Mouse (Mus musculus): ENCODE data around the gene Hspa1a. TPM values are rescaled to one million over a fixed set of nuclear protein-coding genes. Genes with fewer than 3 reads are reported as not detected.
"Not testable (repeated sequence)": the region's sequence is repeated elsewhere in the genome, so short reads cannot be mapped to it uniquely, and the experiment has no call there.

Hspa1a gene
- total and polyA plus RNA-seq, 2 experiments from 2014 or later = 2.5 to 10.2 TPM

DNA sequence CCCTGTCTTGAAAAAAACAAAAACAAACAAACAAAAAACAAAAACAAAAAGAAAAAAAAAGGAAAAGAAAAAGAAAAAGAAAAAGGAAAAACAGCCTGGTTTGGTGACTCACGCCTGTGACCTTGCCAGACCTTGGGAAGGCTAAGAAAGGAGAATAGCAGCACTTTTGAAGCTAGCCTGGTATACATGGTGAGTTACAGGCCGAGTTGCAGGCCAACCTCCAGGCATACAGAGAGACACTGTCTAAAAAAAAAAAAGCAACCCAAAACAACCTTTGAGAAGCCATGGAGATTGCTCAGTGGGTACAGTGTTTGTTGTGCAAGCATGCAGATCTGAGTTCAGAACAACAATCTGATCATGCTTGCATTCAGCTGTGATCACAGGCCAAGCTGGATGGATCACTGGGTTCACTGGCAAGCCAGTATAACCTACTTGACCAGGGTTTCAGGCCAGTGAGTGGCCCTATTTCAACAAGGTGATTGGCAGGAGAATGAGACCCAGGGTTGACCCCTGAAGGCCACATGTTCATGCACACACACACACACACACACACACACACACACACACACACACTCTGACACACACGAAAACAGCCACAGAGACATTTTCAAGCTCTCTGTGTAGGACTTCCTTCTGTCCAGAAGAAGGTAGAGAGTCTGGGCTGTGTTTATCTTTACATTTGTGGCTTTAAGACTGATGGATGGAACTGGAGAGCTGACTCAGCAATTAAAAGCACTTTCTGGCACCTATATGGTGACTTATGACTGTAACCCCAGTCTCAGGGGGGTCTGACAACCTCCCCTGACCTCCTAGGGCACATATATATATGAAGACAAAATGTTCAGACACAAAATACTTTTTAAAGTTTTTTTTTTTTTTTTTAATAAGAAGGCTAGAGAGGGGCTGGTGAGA, 3.9 kb upstream of the Hspa1a start:
- DNase-seq (ENCODE audit: low spot score) (no peak), ATAC-seq (ENCODE audit: insufficient read depth, low read depth) (no peak)
- WGBS = 79% methylated on average over 3 of the region's 3 CpGs
- Histone ChIP-seq H3K27me3 (ENCODE audit: control insufficient read depth, insufficient read depth, low read length) (no peaks in the 10 kb centered on the region), H3K4me1 (ENCODE audit: control insufficient read depth, insufficient read depth) (0 out of 2 replicates have a peak, but pooled peaks cover 7% of the 10 kb centered on the region), H3K9ac (replicated peaks; ENCODE audit: low read depth, low read length) (no peak overlapping the region), H3K9me3 (replicated peaks; ENCODE audit: control insufficient read depth, low read length) (no peaks in the 10 kb centered on the region), H3K36me3 (replicated peaks; ENCODE audit: control insufficient read depth, insufficient read depth, low read length) (no peaks in the 10 kb centered on the region), H3K4me3 (ENCODE audit: low read depth, low read length) (no peak overlapping the region), H3K27ac (ENCODE audit: low read depth) (no peak overlapping the region), H3K4me2 (ENCODE audit: low read depth, low read length) (no peak overlapping the region)
- TF ChIP-seq CTCF (IDR thresholded peaks at IDR 0.05; ENCODE audit: low read depth) (no peak), EP300 (IDR thresholded peaks at IDR 0.05; ENCODE audit: low read depth) (no peak)

DNA sequence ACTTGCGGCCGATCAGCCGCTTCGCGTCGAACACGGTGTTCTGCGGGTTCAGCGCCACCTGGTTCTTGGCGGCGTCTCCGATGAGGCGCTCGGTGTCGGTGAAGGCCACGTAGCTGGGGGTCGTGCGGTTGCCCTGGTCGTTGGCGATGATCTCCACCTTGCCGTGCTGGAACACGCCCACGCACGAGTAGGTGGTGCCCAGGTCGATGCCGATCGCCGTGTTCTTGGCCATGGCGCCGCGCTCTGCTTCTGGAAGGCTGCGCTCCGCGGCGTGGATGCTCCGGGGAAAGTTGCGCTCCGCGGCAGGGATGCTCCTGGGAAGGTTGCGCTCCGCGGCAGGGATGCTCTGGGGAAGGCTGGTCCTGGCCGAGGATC, 275 bp downstream of the Hspa1a start:
- Histone ChIP-seq H3K4me3 (ENCODE audit: low read depth, low read length) (peak overlapping the region; percentile 44), H3K4me2 (ENCODE audit: low read depth, low read length) (peak overlapping the region; percentile 60), H3K27me3 (ENCODE audit: control insufficient read depth, insufficient read depth, low read length) (peaks cover 23% of the 10 kb centered on the region)
- H3K36me3 ChIP-seq (replicated peaks; ENCODE audit: control insufficient read depth, insufficient read depth, low read length); H3K4me1 ChIP-seq (ENCODE audit: control insufficient read depth, insufficient read depth); H3K9ac ChIP-seq (replicated peaks; ENCODE audit: low read depth, low read length); H3K27ac ChIP-seq (ENCODE audit: low read depth); H3K9me3 ChIP-seq (replicated peaks; ENCODE audit: control insufficient read depth, low read length); DNase-seq (ENCODE audit: low spot score): not testable (repeated sequence)
- 4% methylated on average over 19 of the region's 43 CpGs for WGBS
- peak; percentile 1; the same call in 1 of the 2 replicates for ATAC-seq (ENCODE audit: insufficient read depth, low read depth)

DNA sequence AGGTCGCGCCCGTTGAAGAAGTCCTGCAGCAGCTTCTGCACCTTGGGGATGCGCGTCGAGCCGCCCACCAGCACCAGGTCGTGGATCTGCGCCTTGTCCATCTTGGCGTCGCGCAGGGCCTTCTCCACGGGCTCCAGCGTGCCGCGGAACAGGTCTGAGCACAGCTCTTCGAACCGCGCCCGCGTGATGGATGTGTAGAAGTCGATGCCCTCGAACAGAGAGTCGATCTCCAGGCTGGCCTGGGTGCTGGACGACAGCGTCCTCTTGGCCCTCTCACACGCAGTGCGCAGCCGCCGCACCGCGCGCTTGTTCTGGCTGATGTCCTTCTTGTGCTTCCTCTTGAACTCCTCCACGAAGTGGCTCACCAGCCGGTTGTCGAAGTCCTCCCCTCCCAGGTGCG, 1.1 kb downstream of the Hspa1a start:
- not testable (repeated sequence) for H3K27ac ChIP-seq (ENCODE audit: low read depth); H3K4me3 ChIP-seq (ENCODE audit: low read depth, low read length); ATAC-seq (ENCODE audit: insufficient read depth, low read depth); H3K4me1 ChIP-seq (ENCODE audit: control insufficient read depth, insufficient read depth); H3K9ac ChIP-seq (replicated peaks; ENCODE audit: low read depth, low read length); H3K4me2 ChIP-seq (ENCODE audit: low read depth, low read length); H3K9me3 ChIP-seq (replicated peaks; ENCODE audit: control insufficient read depth, low read length); H3K36me3 ChIP-seq (replicated peaks; ENCODE audit: control insufficient read depth, insufficient read depth, low read length); DNase-seq (ENCODE audit: low spot score)
- 36% methylated on average over 4 of the region's 37 CpGs for WGBS
- peaks cover 23% of the 10 kb centered on the region for H3K27me3 ChIP-seq (ENCODE audit: control insufficient read depth, insufficient read depth, low read length)

DNA sequence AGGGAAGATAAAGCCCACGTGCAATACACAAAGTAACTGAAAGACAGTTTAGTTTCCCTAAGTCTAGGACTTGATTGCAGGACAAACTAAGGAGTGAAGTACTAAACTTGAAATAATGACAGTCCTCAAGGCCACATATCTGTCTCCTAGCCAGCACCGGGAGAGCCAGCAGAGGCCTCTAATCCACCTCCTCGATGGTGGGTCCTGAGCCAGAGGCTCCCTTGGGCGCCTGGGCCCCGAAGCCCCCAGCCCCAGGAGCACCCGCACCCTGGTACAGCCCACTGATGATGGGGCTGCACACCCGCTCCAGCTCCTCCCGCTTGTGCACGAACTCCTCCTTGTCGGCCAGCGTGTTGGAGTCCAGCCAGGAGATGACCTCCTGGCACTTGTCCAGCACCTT, 2.1 kb downstream of the Hspa1a start, which contains the start of gene Gm20481:
TSS of gene Gm20481 (plus strand) at position 91 of the 400 bp plus-strand sequence.
- not testable (repeated sequence) for H3K4me3 ChIP-seq (ENCODE audit: low read depth, low read length); H3K9me3 ChIP-seq (replicated peaks; ENCODE audit: control insufficient read depth, low read length); DNase-seq (ENCODE audit: low spot score); ATAC-seq (ENCODE audit: insufficient read depth, low read depth); H3K36me3 ChIP-seq (replicated peaks; ENCODE audit: control insufficient read depth, insufficient read depth, low read length); H3K4me1 ChIP-seq (ENCODE audit: control insufficient read depth, insufficient read depth); H3K27ac ChIP-seq (ENCODE audit: low read depth); H3K4me2 ChIP-seq (ENCODE audit: low read depth, low read length); H3K9ac ChIP-seq (replicated peaks; ENCODE audit: low read depth, low read length)
- H3K27me3 ChIP-seq (ENCODE audit: control insufficient read depth, insufficient read depth, low read length) = peaks cover 23% of the 10 kb centered on the region
- whole genome bisulfite sequencing = 60% methylated on average over 6 of the region's 11 CpGs

DNA sequence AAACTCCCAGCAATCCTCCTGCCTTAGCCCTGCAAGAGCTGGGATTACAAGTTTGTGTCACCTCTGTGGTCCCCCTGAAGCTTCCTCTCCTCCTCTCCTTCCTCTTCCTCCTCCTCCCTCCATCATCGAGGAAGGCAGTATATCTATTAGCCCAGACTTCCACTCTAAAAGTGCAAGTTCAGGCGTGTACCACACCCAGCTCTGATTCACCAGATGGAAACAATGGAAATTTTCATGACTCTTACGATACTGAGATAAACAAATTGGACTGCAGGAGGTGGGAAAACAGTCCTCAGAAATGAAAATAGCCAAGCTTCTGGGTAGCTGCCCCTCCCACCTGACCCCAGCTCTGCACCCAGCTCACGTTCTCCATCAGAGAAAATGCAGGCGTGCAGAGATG, 6.3 kb downstream of the Hspa1a start:
- ATAC-seq (ENCODE audit: insufficient read depth, low read depth) (no peak), DNase-seq (ENCODE audit: low spot score) (no peak)
- Histone ChIP-seq H3K4me3 (ENCODE audit: low read depth, low read length) (no peak overlapping the region), H3K9ac (replicated peaks; ENCODE audit: low read depth, low read length) (no peak overlapping the region), H3K9me3 (replicated peaks; ENCODE audit: control insufficient read depth, low read length) (no peaks in the 10 kb centered on the region), H3K4me2 (ENCODE audit: low read depth, low read length) (no peak overlapping the region), H3K27ac (ENCODE audit: low read depth) (0 out of 2 replicates have a peak overlapping the region, but pooled peaks have one; percentile 44), H3K27me3 (ENCODE audit: control insufficient read depth, insufficient read depth, low read length) (peaks cover 23% of the 10 kb centered on the region), H3K36me3 (replicated peaks; ENCODE audit: control insufficient read depth, insufficient read depth, low read length) (no peaks in the 10 kb centered on the region), H3K4me1 (ENCODE audit: control insufficient read depth, insufficient read depth) (no peaks in the 10 kb centered on the region)
- WGBS = 49% methylated on average over 5 of the region's 5 CpGs
- no peak for TF ChIP-seq CTCF (IDR thresholded peaks at IDR 0.05; ENCODE audit: low read depth)
- no peak for TF ChIP-seq EP300 (IDR thresholded peaks at IDR 0.05; ENCODE audit: low read depth)

DNA sequence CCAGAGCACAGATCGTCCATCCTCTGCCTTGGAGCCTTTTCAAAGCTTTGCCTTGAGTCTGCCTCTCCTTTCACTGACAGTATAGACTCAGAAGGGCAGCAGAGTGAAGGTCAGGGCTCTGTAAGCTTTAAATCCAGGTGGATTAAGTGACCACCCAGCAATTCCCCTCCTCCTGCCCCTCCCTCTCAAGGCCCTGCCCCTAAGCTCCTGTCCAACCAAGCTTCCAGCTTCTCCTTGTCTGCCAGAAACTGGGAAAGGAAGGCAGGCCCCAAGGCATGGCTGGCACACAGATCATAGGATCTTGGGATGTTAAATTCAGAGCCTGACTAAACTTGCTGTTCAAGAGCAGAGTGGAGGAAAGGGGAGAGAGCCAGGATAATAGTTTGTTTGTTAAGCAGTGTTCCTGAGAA, 7.3 kb downstream of the Hspa1a start:
- TF ChIP-seq CTCF (IDR thresholded peaks at IDR 0.05; ENCODE audit: low read depth) (no peak), EP300 (IDR thresholded peaks at IDR 0.05; ENCODE audit: low read depth) (no peak)
- DNase-seq (ENCODE audit: low spot score) = no peak
- Histone ChIP-seq H3K9ac (replicated peaks; ENCODE audit: low read depth, low read length) (no peak overlapping the region), H3K4me2 (ENCODE audit: low read depth, low read length) (no peak overlapping the region), H3K9me3 (replicated peaks; ENCODE audit: control insufficient read depth, low read length) (no peaks in the 10 kb centered on the region), H3K27ac (ENCODE audit: low read depth) (peak overlapping the region; percentile 44), H3K4me3 (ENCODE audit: low read depth, low read length) (no peak overlapping the region), H3K4me1 (ENCODE audit: control insufficient read depth, insufficient read depth) (peaks cover 8% of the 10 kb centered on the region; the same call in 1 of the 2 replicates), H3K27me3 (ENCODE audit: control insufficient read depth, insufficient read depth, low read length) (peaks cover 20% of the 10 kb centered on the region), H3K36me3 (replicated peaks; ENCODE audit: control insufficient read depth, insufficient read depth, low read length) (no peaks in the 10 kb centered on the region)
- no peak for ATAC-seq (ENCODE audit: insufficient read depth, low read depth)
- WGBS = 35% methylated on average over 1 of the region's 1 CpGs

Measured in heart, postnatal 0 days (tissue).